Mouse (Mus musculus) stomach, postnatal 0 days (tissue): Measurements from ENCODE around the gene Trdmt1.

ENCODE experiments used
- CTCF ChIP-seq: IDR thresholded peaks from 2 replicates; pipeline ENCODE4 v1.5.1; 2016; ENCODE audit warnings: antibody characterized with exemption, low read depth, mild to moderate bottlenecking, moderate library complexity
- EP300 ChIP-seq: optimal IDR thresholded peaks from 2 replicates; pipeline ENCODE3; 2016; ENCODE audit warnings: antibody characterized with exemption

- TF ChIP-seq EP300 (no peak), CTCF (no peak)
Measured at GRCm38 (mm10) chr2:13539860-13540259, 4.6 kb downstream of the Trdmt1 start.
